Mouse (Mus musculus) embryonic facial prominence, embryonic 10.5 days (tissue): ENCODE data around the gene Klk15. TPM values are rescaled to one million over a fixed set of nuclear protein-coding genes. Genes with fewer than 3 reads are reported as not detected.
"Not testable (repeated sequence)": the region's sequence is repeated elsewhere in the genome, so short reads cannot be mapped to it uniquely, and the experiment has no call there.

Experiments
- DNase-seq: peaks from one replicate; pipeline ENCODE4 v3.0.0-alpha.2; 2017; ENCODE audit warnings: low spot score
- H3K27ac ChIP-seq: fragments of 300-500 bp; sonication (generic); replicated peaks from 2 replicates; pipeline ENCODE4 v1.5.1; 2016; ENCODE audit warnings: mild to moderate bottlenecking
- H3K27me3 ChIP-seq: fragments of 300-500 bp; sonication (generic); replicated peaks from 2 replicates; pipeline ENCODE4 v1.6.1; 2016; ENCODE audit warnings: low read depth, mild to moderate bottlenecking; ENCODE audit not compliant: poor library complexity, severe bottlenecking
- H3K36me3 ChIP-seq: fragments of 300-500 bp; sonication (generic); replicated peaks from 2 replicates; pipeline ENCODE4 v1.6.1; 2016; ENCODE audit warnings: mild to moderate bottlenecking, moderate library complexity
- H3K4me1 ChIP-seq: fragments of 300-500 bp; sonication (generic); 2 replicates; pipeline ENCODE4 v1.6.1; 2016
- H3K4me3 ChIP-seq: fragments of 300-500 bp; sonication (generic); 2 replicates; pipeline ENCODE4 v1.5.1; 2016; ENCODE audit warnings: mild to moderate bottlenecking, moderate library complexity
- H3K9me3 ChIP-seq: fragments of 300-500 bp; sonication (generic); 2 replicates; pipeline ENCODE4 v1.6.1; 2016; ENCODE audit warnings: mild to moderate bottlenecking
- WGBS: fragments of 180-500 bp; shearing (Covaris S2); methylation state at CpG from one replicate; pipeline ENCODE4 v1.1.7; 2016; 5-methylcytosine and 5-hydroxymethylcytosine counted together
- polyA plus RNA-seq: library from polyadenylated mRNA; unstranded; fragments of >200 nt; fragmentation: Nextera tagmentation; extraction: Ambion mirVana; gene quantifications from 2 replicates; pipeline ENCODE4 v1.2.1, GENCODE M21; 2016

The Klk15 gene
- polyA plus RNA-seq, 1 experiment from 2014 or later = not detected

GRCm38 (mm10) chr7:43932337-43932736 is 1.2 kb upstream of the Klk15 start:
- Histone ChIP-seq H3K4me3 (no peak overlapping the region), H3K27ac (no peak overlapping the region), H3K4me1 (0 out of 2 replicates have a peak, but pooled peaks cover 3% of the 10 kb centered on the region), H3K9me3 (no peaks in the 10 kb centered on the region), H3K27me3 (no peaks in the 10 kb centered on the region), H3K36me3 (no peaks in the 10 kb centered on the region)
- 56% methylated on average over 4 of the region's 4 CpGs for WGBS
- DNase-seq = no peak

GRCm38 (mm10) chr7:43934747-43935146 is 1.2 kb downstream of the Klk15 start:
- H3K4me3 ChIP-seq = no peak overlapping the region
- H3K36me3 ChIP-seq = no peaks in the 10 kb centered on the region
- no peaks in the 10 kb centered on the region for H3K27me3 ChIP-seq
- H3K27ac ChIP-seq = no peak overlapping the region
- 0 out of 2 replicates have a peak, but pooled peaks cover 3% of the 10 kb centered on the region for H3K4me1 ChIP-seq
- WGBS = 59% methylated on average over 3 of the region's 3 CpGs
- H3K9me3 ChIP-seq = no peaks in the 10 kb centered on the region
- DNase-seq = no peak

GRCm38 (mm10) chr7:43936551-43936950 is 3.0 kb downstream of the Klk15 start:
- H3K27ac ChIP-seq = no peak overlapping the region
- H3K36me3 ChIP-seq = no peaks in the 10 kb centered on the region
- H3K27me3 ChIP-seq = no peaks in the 10 kb centered on the region
- no peak overlapping the region for H3K4me3 ChIP-seq
- 87% methylated on average over 14 of the region's 14 CpGs for WGBS
- no peak for DNase-seq
- no peaks in the 10 kb centered on the region for H3K9me3 ChIP-seq
- H3K4me1 ChIP-seq = 0 out of 2 replicates have a peak, but pooled peaks cover 3% of the 10 kb centered on the region

- 71% methylated on average over 3 of the region's 3 CpGs for WGBS
- H3K36me3 ChIP-seq, H3K9me3 ChIP-seq, H3K27me3 ChIP-seq, H3K4me1 ChIP-seq, DNase-seq, H3K4me3 ChIP-seq, H3K27ac ChIP-seq: not testable (repeated sequence)
These were observed 8.8 kb downstream of the Klk15 start for GRCm38 (mm10) chr7:43942293-43942692.

- WGBS = 87% methylated on average over 3 of the region's 3 CpGs
- Histone ChIP-seq H3K36me3 (no peaks in the 10 kb centered on the region), H3K4me1 (no peaks in the 10 kb centered on the region)
These were observed 11.3 kb downstream of the Klk15 start for GRCm38 (mm10) chr7:43944727-43945264.

DNA sequence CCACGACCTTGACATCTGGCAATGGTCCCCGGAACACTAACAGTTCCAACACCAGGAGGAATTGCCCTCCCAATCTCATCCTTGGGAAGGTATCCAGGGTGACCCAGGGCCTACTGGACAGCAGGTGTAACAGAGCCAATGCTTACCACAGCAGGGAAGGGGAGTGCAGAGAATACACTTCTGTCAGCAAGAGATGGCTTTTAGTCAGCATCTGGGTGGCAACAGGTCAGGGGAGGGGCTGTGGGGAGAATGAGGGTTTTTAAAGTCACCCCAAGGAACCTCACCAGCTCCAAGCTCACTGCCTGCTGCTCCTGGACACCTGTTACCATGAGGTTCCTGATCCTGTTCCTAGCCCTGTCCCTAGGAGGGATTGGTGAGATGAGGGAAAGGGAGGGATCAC is 16.8 kb downstream of the Klk15 start, which contains the start of gene Klk1b8:
TSS of gene Klk1b8 (plus strand) at position 301 of the 400 bp plus-strand sequence.
- no peaks in the 10 kb centered on the region for H3K4me1 ChIP-seq
- WGBS = 85% methylated on average over 2 of the region's 2 CpGs
- H3K27me3 ChIP-seq = no peaks in the 10 kb centered on the region
- no peak within 1 kb of the TSS for H3K4me3 ChIP-seq
- no peaks in the 10 kb centered on the region for H3K36me3 ChIP-seq
- H3K9me3 ChIP-seq = no peaks in the 10 kb centered on the region
- no peak within 1 kb of the TSS for H3K27ac ChIP-seq
- DNase-seq = no peak

More at GRCm38 (mm10) chr7:43944727-43945264, 11.3 kb downstream of the Klk15 start:
- Histone ChIP-seq H3K27ac (no peak overlapping the region), H3K4me3 (no peak overlapping the region), H3K27me3 (no peaks in the 10 kb centered on the region), H3K9me3 (no peaks in the 10 kb centered on the region)
- DNase-seq = no peak

DNA sequence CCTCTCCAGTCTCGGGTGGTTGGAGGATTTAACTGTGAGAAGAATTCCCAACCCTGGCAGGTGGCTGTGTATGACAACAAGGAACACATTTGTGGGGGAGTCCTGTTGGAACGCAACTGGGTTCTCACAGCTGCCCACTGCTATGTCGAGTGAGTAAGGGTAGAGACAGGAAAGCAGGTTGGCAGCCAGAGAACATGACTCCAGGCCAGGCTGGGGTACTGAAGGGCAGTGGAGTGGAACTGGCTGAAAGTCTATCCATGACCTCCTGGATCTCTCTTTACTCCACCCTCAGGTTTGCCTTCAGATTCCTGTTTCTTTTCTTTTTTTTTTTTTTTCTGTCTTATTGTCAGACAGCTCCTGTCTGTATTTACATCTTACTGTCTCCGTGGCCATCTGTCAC is 19.2 kb downstream of the Klk15 start:
- Histone ChIP-seq H3K36me3 (no peaks in the 10 kb centered on the region), H3K27ac (no peak overlapping the region), H3K4me3 (no peak overlapping the region), H3K27me3 (no peaks in the 10 kb centered on the region), H3K4me1 (no peaks in the 10 kb centered on the region), H3K9me3 (no peaks in the 10 kb centered on the region)
- 73% methylated on average over 4 of the region's 4 CpGs for WGBS
- DNase-seq = no peak

GRCm38 (mm10) chr7:43966451-43966850 is 32.9 kb downstream of the Klk15 start, which contains the start of gene Klk1b1:
Klk1b1 (plus strand) TSS chr7:43966751.
- 78% methylated on average over 3 of the region's 3 CpGs for WGBS
- H3K4me3 ChIP-seq = no peak within 1 kb of the TSS

GRCm38 (mm10) chr7:43967058-43967457 is 33.5 kb downstream of the Klk15 start:
- Histone ChIP-seq H3K27ac (no peak overlapping the region), H3K4me1 (no peaks in the 10 kb centered on the region), H3K4me3 (no peak overlapping the region), H3K27me3 (no peaks in the 10 kb centered on the region), H3K9me3 (no peaks in the 10 kb centered on the region), H3K36me3 (no peaks in the 10 kb centered on the region)
- no peak for DNase-seq
- WGBS = 79% methylated on average over 3 of the region's 3 CpGs

More at GRCm38 (mm10) chr7:43966451-43966850, 32.9 kb downstream of the Klk15 start, which contains the start of gene Klk1b1:
- H3K4me1 ChIP-seq = no peaks in the 10 kb centered on the region
- no peaks in the 10 kb centered on the region for H3K27me3 ChIP-seq
- no peaks in the 10 kb centered on the region for H3K9me3 ChIP-seq
- H3K27ac ChIP-seq = no peak within 1 kb of the TSS
- H3K36me3 ChIP-seq = no peaks in the 10 kb centered on the region
- no peak for DNase-seq

GRCm38 (mm10) chr7:43967612-43968011 is 34.1 kb downstream of the Klk15 start:
- 90% methylated on average over 2 of the region's 2 CpGs for WGBS
- Histone ChIP-seq H3K9me3 (no peaks in the 10 kb centered on the region), H3K36me3 (no peaks in the 10 kb centered on the region), H3K4me1 (no peaks in the 10 kb centered on the region), H3K4me3 (no peak overlapping the region), H3K27ac (no peak overlapping the region), H3K27me3 (no peaks in the 10 kb centered on the region)
- DNase-seq = no peak

- not testable (repeated sequence) for H3K27ac ChIP-seq, H3K27me3 ChIP-seq, H3K4me3 ChIP-seq, DNase-seq, H3K36me3 ChIP-seq, H3K4me1 ChIP-seq, H3K9me3 ChIP-seq
- WGBS = 84% methylated on average over 1 of the region's 1 CpGs
These were observed 42.2 kb downstream of the Klk15 start, which contains the start of gene Klk1b9 for GRCm38 (mm10) chr7:43975761-43976160. Klk1b9 (plus strand) TSS chr7:43976061.

DNA sequence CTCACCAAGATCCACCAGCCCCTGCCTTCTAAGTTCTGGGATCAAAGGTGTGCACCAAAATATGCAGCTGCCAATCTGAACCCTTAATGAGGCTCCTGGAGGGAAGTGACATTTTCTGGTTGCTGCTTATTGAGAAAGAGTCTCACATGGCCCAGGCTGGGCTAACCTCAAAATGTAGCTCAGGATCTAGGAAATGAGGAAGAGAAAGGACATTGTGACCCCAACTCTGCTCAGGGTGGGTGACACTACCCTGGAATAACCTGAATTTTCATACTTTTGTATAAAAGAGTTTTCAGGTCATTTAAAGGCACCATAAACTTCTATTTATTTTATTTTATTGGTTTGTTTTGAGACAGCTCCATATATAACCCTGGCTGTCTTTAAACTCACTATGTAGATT is 52.1 kb downstream of the Klk15 start:
- no peaks in the 10 kb centered on the region for H3K36me3 ChIP-seq
- H3K4me3 ChIP-seq = no peak overlapping the region
- no peaks in the 10 kb centered on the region for H3K9me3 ChIP-seq
- H3K4me1 ChIP-seq = no peaks in the 10 kb centered on the region
- no peak overlapping the region for H3K27ac ChIP-seq
- no peaks in the 10 kb centered on the region for H3K27me3 ChIP-seq
- DNase-seq = no peak
